Mouse (Mus musculus) neural tube, embryonic 12.5 days (tissue): ENCODE measurements around the gene Ccdc8. TPM values are rescaled to one million over a fixed set of nuclear protein-coding genes. Genes with fewer than 3 reads are reported as not detected.

Source experiments
- ATAC-seq: fragments of 200-750 bp; cut with Nextera tagmentation; 2 replicates; pipeline ENCODE4 v1.8.0; 2017; ENCODE audit warnings: low read depth, mild to moderate bottlenecking, moderate TSS enrichment, moderate library complexity; ENCODE audit not compliant: low FRiP score
- H3K27ac ChIP-seq: fragments of 300-500 bp; sonication (generic); 2 replicates; pipeline ENCODE4 v1.5.1; 2016
- H3K27me3 ChIP-seq: fragments of 300-500 bp; sonication (generic); replicated peaks from 2 replicates; pipeline ENCODE4 v1.6.1; 2016; ENCODE audit warnings: mild to moderate bottlenecking
- H3K36me3 ChIP-seq: fragments of 300-500 bp; sonication (generic); 2 replicates; pipeline ENCODE4 v1.6.1; 2016; ENCODE audit warnings: mild to moderate bottlenecking
- H3K4me1 ChIP-seq: fragments of 300-500 bp; sonication (generic); 2 replicates; pipeline ENCODE4 v1.6.1; 2016
- H3K4me2 ChIP-seq: fragments of 300-500 bp; sonication (generic); replicated peaks from 2 replicates; pipeline ENCODE4 v1.6.1; 2016; ENCODE audit warnings: mild to moderate bottlenecking
- H3K4me3 ChIP-seq: fragments of 300-500 bp; sonication (generic); 2 replicates; pipeline ENCODE4 v1.5.1; 2016
- H3K9ac ChIP-seq: fragments of 300-500 bp; sonication (generic); 2 replicates; pipeline ENCODE4 v1.6.1; 2016; ENCODE audit warnings: mild to moderate bottlenecking
- H3K9me3 ChIP-seq: fragments of 300-500 bp; sonication (generic); 2 replicates; pipeline ENCODE4 v1.6.1; 2016; ENCODE audit warnings: mild to moderate bottlenecking
- whole genome bisulfite sequencing: fragments of 180-500 bp; shearing (Covaris S2); methylation state at CpG from one replicate; pipeline ENCODE4 v1.1.7; 2016; 5-methylcytosine and 5-hydroxymethylcytosine counted together
- polyA plus RNA-seq: library from polyadenylated mRNA; unstranded; fragments of >200 nt; fragmentation: Nextera tagmentation; extraction: Ambion mirVana; gene quantifications from 2 replicates; pipeline ENCODE4 v1.2.1, GENCODE M21; 2016

Ccdc8 gene
- 7.9 and 15.3 TPM in 2 replicates for polyA plus RNA-seq

GRCm38 (mm10) chr7:16992451-16992807, at the start of gene Ccdc8:
TSS of gene Ccdc8 (plus strand) at chr7:16992708.
- Histone ChIP-seq H3K36me3 (0 out of 2 replicates have a peak, but pooled peaks cover under 1% of the 10 kb centered on the region), H3K4me2 (peak within 1 kb of the TSS; percentile 57), H3K4me1 (peaks cover 41% of the 10 kb centered on the region), H3K4me3 (peak within 1 kb of the TSS; percentile 39; the same call in 1 of the 2 replicates), H3K9me3 (no peaks in the 10 kb centered on the region), H3K27ac (no peak within 1 kb of the TSS), H3K27me3 (0 out of 2 replicates have a peak, but pooled peaks cover 3% of the 10 kb centered on the region), H3K9ac (0 out of 2 replicates have a peak within 1 kb of the TSS, but pooled peaks have one; percentile 49)
- 95% methylated on average over 5 of the region's 5 CpGs for WGBS
- no peak for ATAC-seq

DNA sequence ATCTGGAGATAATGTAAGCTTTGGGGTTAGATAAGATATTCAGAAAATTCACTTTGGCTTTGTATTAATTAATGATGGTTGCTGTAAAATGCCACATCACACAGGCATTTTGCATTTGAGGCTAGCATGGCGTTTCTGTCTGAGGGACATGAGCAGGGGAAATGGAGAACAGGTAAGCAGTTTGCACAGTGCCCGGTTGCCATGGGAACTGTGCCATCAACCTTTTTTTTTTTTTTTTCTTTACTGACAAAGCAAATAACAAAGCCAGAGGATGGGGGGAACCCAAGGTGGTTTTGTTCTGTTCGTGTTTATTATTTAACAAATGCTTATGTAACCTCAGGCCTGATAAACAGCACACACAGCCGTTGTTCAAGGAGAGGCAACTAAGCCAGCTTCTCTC, 49.6 kb upstream of the Ccdc8 start:
- H3K9me3 ChIP-seq = no peaks in the 10 kb centered on the region
- H3K27me3 ChIP-seq = peaks cover 29% of the 10 kb centered on the region
- H3K4me2 ChIP-seq = no peak overlapping the region
- H3K4me3 ChIP-seq = no peak overlapping the region
- WGBS = 56% methylated on average over 4 of the region's 4 CpGs
- ATAC-seq = no peak
- H3K27ac ChIP-seq = no peak overlapping the region
- no peaks in the 10 kb centered on the region for H3K36me3 ChIP-seq
- H3K4me1 ChIP-seq = peaks cover 41% of the 10 kb centered on the region
- no peak overlapping the region for H3K9ac ChIP-seq

DNA sequence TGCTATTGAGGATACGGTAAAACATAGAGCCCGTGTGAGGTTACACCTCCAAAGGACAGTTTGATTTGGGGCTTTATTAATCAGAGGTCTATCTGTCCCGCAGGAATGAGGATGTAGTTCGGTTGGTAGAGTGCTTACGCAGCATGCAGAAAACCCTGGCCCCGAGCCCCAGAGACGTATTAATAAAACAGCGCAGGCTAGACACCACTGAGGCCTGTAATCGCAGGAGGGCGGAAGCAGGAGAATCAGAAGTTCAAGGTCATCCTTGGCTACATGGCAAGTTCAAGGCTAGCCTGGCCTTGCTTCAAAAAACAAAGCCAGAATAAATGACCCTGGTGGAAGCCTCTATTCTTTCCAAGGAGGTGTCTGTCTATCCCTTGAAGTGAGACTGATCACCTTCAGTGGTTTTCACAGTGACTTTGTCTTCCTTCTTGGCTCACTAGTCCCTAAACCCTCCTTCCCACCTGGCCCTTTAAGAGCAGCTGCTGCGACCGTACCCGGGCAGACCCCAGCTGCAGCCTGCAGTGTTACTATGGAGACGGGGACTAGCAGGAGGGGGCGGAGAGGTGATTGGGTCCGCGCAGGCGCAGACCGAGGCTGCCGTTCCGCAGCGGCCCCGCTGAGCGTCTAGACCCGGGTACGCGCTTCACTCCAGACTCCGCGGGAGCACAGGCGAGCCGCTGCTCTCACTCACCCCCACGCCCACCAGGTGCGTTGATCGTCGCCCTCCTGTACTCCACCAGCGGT, 48.3 kb upstream of the Ccdc8 start, which contains the start of gene Pnmal2:
Gene Pnmal2, plus strand, starts transcription at position 622 of the 747 bp plus-strand sequence.
- Histone ChIP-seq H3K9me3 (no peaks in the 10 kb centered on the region), H3K36me3 (no peaks in the 10 kb centered on the region), H3K27me3 (peaks cover 42% of the 10 kb centered on the region), H3K4me1 (peaks cover 46% of the 10 kb centered on the region), H3K27ac (peak within 1 kb of the TSS; percentile 11; the same call in 1 of the 2 replicates), H3K4me3 (peak within 1 kb of the TSS; percentile 69), H3K9ac (peak within 1 kb of the TSS; percentile 76), H3K4me2 (peak within 1 kb of the TSS; percentile 64)
- ATAC-seq = peak; percentile 90
- 13% methylated on average over 36 of the region's 36 CpGs for WGBS

- ATAC-seq = no peak; the same call in 1 of the 2 replicates
- peak overlapping the region; percentile 76 for H3K9ac ChIP-seq
- H3K36me3 ChIP-seq = no peaks in the 10 kb centered on the region
- peak overlapping the region; percentile 11; the same call in 1 of the 2 replicates for H3K27ac ChIP-seq
- no peaks in the 10 kb centered on the region for H3K9me3 ChIP-seq
- 2% methylated on average over 22 of the region's 22 CpGs for WGBS
- H3K4me1 ChIP-seq = peaks cover 52% of the 10 kb centered on the region
- H3K27me3 ChIP-seq = peaks cover 48% of the 10 kb centered on the region
- H3K4me2 ChIP-seq = peak overlapping the region; percentile 64
- H3K4me3 ChIP-seq = peak overlapping the region; percentile 69
Observed at GRCm38 (mm10) chr7:16944808-16945315, 47.6 kb upstream of the Ccdc8 start.

DNA sequence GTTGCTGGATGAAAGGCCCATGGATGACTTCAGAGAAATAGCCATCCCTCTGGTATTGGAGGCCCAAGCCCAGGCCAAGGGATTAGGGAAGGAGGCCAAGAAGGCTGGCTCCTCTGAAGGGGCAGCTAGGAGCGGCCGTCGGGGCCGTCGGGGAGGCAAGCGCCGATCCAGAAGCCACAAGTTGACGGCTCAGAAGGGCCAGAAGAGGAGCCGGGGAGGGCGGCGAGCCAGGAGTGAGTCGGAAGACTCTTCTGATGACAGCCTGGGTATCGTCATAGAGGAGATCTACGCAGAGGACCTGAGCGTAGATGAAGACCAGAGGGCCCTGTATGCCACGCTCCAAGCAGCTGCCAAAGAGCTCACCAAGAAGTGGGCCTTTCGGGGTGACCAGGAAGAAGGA, 47.1 kb upstream of the Ccdc8 start:
- no peaks in the 10 kb centered on the region for H3K36me3 ChIP-seq
- peaks cover 49% of the 10 kb centered on the region for H3K27me3 ChIP-seq
- H3K27ac ChIP-seq = no peak overlapping the region
- peak overlapping the region; percentile 69 for H3K4me3 ChIP-seq
- ATAC-seq = no peak
- H3K9me3 ChIP-seq = no peaks in the 10 kb centered on the region
- peaks cover 53% of the 10 kb centered on the region for H3K4me1 ChIP-seq
- H3K9ac ChIP-seq = peak overlapping the region; percentile 76
- peak overlapping the region; percentile 64 for H3K4me2 ChIP-seq
- WGBS = 10% methylated on average over 17 of the region's 17 CpGs

DNA sequence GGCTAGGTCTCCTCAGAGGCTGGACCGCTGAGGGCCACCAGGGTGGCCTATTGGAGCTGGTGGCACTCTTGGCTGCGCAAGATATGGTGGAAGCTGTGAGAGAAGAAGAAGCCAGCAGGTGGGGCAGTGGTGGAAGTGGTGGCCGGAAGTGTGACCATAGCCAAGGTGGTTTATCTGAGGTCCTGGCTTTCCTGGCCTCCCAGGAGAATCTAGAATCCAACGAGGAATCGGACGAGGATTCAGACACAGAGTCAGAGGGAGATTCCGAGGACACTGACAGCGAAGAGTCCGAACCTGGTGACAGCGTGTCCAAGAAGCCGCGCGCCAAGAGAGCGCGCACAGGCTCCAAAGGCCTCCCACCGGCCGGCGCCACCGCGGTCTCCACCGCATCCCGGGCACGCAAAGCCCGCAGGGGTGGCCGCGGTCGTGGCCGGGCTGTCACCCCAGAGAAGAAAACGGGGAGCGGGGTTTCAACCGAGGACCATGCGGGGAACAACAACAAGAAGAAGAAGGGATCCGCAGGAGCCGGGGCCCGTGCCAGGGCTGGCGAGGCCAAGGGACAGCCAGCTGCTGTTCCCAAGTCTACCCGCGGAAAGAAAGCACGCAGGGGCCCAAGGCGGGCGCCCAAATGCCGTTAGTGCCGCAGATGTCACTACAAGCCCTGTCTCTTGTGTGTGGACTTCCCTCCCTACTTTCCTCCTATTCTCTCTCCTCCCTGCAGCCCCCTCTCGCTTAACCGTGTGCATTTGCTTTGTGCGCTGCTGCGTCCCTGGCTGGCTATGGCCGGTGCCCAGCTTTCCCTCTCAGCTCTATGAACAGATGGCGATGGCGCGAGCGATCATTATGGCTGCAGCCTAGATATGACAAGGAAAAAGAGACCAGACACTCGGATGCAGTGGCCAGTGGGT, 45.8 kb upstream of the Ccdc8 start:
- H3K36me3 ChIP-seq = no peaks in the 10 kb centered on the region
- H3K27ac ChIP-seq = no peak overlapping the region; the same call in 1 of the 2 replicates
- no peak for ATAC-seq
- H3K9me3 ChIP-seq = no peaks in the 10 kb centered on the region
- peak overlapping the region; percentile 68 for H3K9ac ChIP-seq
- H3K4me1 ChIP-seq = peaks cover 52% of the 10 kb centered on the region
- WGBS = 1% methylated on average over 53 of the region's 53 CpGs
- H3K4me3 ChIP-seq = peak overlapping the region; percentile 69
- peak overlapping the region; percentile 64 for H3K4me2 ChIP-seq
- peaks cover 49% of the 10 kb centered on the region for H3K27me3 ChIP-seq

GRCm38 (mm10) chr7:16947349-16947895, 45.1 kb upstream of the Ccdc8 start:
- 15% methylated on average over 22 of the region's 22 CpGs for WGBS
- Histone ChIP-seq H3K9ac (peak overlapping the region; percentile 68), H3K4me3 (peak overlapping the region; percentile 69), H3K27ac (no peak overlapping the region), H3K9me3 (no peaks in the 10 kb centered on the region), H3K4me1 (peaks cover 52% of the 10 kb centered on the region), H3K36me3 (no peaks in the 10 kb centered on the region), H3K4me2 (peak overlapping the region; percentile 64), H3K27me3 (peaks cover 49% of the 10 kb centered on the region)
- no peak for ATAC-seq

GRCm38 (mm10) chr7:16947959-16948361, 44.5 kb upstream of the Ccdc8 start:
- Histone ChIP-seq H3K9me3 (no peaks in the 10 kb centered on the region), H3K27me3 (peaks cover 49% of the 10 kb centered on the region), H3K9ac (peak overlapping the region; percentile 68), H3K4me3 (peak overlapping the region; percentile 69), H3K4me1 (peaks cover 52% of the 10 kb centered on the region), H3K4me2 (peak overlapping the region; percentile 64), H3K27ac (no peak overlapping the region), H3K36me3 (no peaks in the 10 kb centered on the region)
- WGBS = 9% methylated on average over 4 of the region's 4 CpGs
- no peak for ATAC-seq

- H3K4me2 ChIP-seq = peak overlapping the region; percentile 64
- peaks cover 49% of the 10 kb centered on the region for H3K27me3 ChIP-seq
- no peaks in the 10 kb centered on the region for H3K36me3 ChIP-seq
- H3K27ac ChIP-seq = no peak overlapping the region
- no peak for ATAC-seq
- 51% methylated on average over 8 of the region's 8 CpGs for WGBS
- H3K4me3 ChIP-seq = no peak overlapping the region
- H3K4me1 ChIP-seq = peaks cover 49% of the 10 kb centered on the region
- H3K9ac ChIP-seq = no peak overlapping the region
- H3K9me3 ChIP-seq = no peaks in the 10 kb centered on the region
Observed at GRCm38 (mm10) chr7:16948923-16949458, 43.5 kb upstream of the Ccdc8 start.

DNA sequence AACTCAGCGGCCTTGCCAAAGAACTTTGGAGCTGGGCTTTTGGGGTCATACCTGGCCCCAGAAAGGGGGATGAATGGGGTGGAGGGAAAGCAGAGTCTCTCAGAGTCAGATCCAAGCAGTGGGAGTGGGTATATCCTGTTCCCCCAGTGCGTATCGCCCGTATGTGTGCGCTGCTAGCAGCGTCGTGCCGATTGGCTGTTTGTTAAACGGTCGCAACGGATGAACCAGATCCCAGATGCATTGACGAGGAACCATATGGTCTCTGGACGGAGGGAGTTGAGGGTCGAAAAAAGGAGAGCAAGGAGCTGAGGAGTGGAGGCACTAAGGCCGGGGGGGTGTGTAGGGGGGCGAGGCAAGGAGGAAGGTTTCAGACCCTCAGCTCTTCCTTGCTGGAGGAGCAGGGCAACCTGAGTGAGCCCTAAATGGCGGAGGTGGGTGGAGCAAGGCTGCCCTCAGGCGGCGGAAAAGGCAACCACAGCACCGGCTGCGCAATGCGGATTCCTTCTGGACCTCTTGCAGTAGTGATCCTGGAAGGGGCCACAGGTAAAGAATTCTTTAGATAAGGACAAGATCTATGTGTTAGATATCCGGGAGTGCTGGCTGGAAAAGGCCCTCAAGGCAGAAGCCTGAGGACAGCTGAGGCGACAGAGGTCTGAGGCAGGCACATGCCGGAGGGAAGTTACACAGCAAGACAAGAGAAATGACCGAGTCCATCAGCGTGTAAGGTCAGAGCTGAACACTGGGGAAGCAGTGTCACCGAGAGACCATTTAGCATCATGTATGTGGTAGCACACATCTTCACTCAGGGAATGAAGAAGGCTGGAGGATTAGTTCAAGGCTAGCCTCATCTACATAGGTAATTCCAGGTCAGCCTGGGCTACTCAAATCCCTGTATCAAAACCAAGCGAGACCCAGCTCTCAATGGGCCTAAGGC, 42.3 kb upstream of the Ccdc8 start:
- no peaks in the 10 kb centered on the region for H3K36me3 ChIP-seq
- no peaks in the 10 kb centered on the region for H3K9me3 ChIP-seq
- peak overlapping the region; percentile 64 for H3K4me2 ChIP-seq
- ATAC-seq = peak; percentile 27; the same call in 1 of the 2 replicates
- 12% methylated on average over 29 of the region's 29 CpGs for WGBS
- H3K9ac ChIP-seq = 0 out of 2 replicates have a peak overlapping the region, but pooled peaks have one; percentile 18
- H3K27ac ChIP-seq = no peak overlapping the region; the same call in 1 of the 2 replicates
- H3K4me1 ChIP-seq = peaks cover 44% of the 10 kb centered on the region
- H3K4me3 ChIP-seq = peak overlapping the region; percentile 15; the same call in 1 of the 2 replicates
- H3K27me3 ChIP-seq = peaks cover 47% of the 10 kb centered on the region
